Mouse (Mus musculus) brain, embryonic 14.5 days (tissue): ENCODE measurements around the gene Msrb3.

Experiments used
- CTCF ChIP-seq: fragments of 200-500 bp; IDR thresholded peaks from 2 replicates; pipeline ENCODE4 v1.5.1; 2012; ENCODE audit warnings: inconsistent platforms, mild to moderate bottlenecking, moderate library complexity, borderline replicate concordance; ENCODE audit not compliant: insufficient read depth, insufficient read length; ENCODE audit errors: extremely low read depth
- POLR2A ChIP-seq: fragments of 200-500 bp; IDR thresholded peaks from 2 replicates; pipeline ENCODE4 v1.6.1; 2012; ENCODE audit warnings: mild to moderate bottlenecking, inconsistent platforms, borderline replicate concordance; ENCODE audit not compliant: poor library complexity, insufficient read depth, insufficient read length, severe bottlenecking; ENCODE audit errors: extremely low read depth

GRCm38 (mm10) chr10:120869241-120869775, 29.6 kb downstream of the Msrb3 start:
- no peak for TF ChIP-seq POLR2A
- TF ChIP-seq CTCF: no peak
